Mouse (Mus musculus) liver, postnatal 0 days (tissue): ENCODE data around the gene Ern1.
A peak's percentile ranks its signal among the peaks of the same experiment; 100 is the strongest.
"Not testable (repeated sequence)": the region's sequence is repeated elsewhere in the genome, so short reads cannot be mapped to it uniquely, and the experiment has no call there.

ENCODE experiments used
- CTCF ChIP-seq: sonication (generic); IDR thresholded peaks from 2 replicates; pipeline ENCODE4 v1.5.1; 2016; ENCODE audit warnings: antibody characterized with exemption, low read depth
- EP300 ChIP-seq: IDR thresholded peaks from 2 replicates; pipeline ENCODE4 v1.6.1; 2016; ENCODE audit warnings: antibody characterized with exemption, low read depth, mild to moderate bottlenecking

DNA sequence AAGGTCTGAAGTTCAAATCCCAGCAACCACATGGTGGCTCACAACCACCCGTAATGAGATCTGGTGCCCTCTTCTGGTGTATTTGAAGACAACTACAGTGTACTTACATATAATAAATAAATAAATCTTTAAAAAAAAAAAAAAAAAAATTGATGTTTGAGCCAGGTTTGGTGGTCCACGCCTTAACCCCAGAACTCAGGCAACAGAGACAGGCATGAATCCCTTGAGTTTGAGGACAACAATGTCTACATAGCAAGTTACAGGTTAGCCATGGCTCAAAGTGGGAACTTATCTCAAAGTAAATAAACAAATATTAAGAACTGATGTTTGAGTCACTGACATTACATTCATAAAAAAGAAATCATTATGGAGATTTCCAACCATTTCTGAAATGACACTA is 45.1 kb downstream of the Ern1 start:
- TF ChIP-seq CTCF: peak; percentile 23
- TF ChIP-seq EP300: not testable (repeated sequence)
